Mouse (Mus musculus): ENCODE results near the gene Gm21876. TPM values are rescaled to one million over a fixed set of nuclear protein-coding genes. Genes with fewer than 3 reads are reported as not detected.
"Not testable (repeated sequence)": the region's sequence is repeated elsewhere in the genome, so short reads cannot be mapped to it uniquely, and the experiment has no call there.

Gm21876 gene
- not detected in 2 replicates for polyA plus RNA-seq (2014; fragmentation: Nextera tagmentation; extraction: Ambion mirVana)

GRCm38 (mm10) chrX:21175553-21175952 is at the start of gene Gm21876:
Gm21876 (minus strand) TSS chrX:21175653.
- DNase-seq (ENCODE audit: low spot score, missing footprints) (no peak), ATAC-seq (ENCODE audit: low FRiP score) (no peak)
- WGBS, result 83% methylated on average over 3 of the region's 3 CpGs
- Histone ChIP-seq H3K9ac (ENCODE audit: low read length) (no peak within 1 kb of the TSS), H3K4me3 (ENCODE audit: low read depth, low read length) (no peak within 1 kb of the TSS), H3K4me1 (ENCODE audit: control insufficient read depth, insufficient read depth, low read length) (no peaks in the 10 kb centered on the region), H3K27me3 (ENCODE audit: control insufficient read depth, insufficient read depth, low read length) (no peaks in the 10 kb centered on the region), H3K27ac (ENCODE audit: low read depth, low read length) (no peak within 1 kb of the TSS), H3K9me3 (ENCODE audit: control insufficient read depth, low read length) (no peaks in the 10 kb centered on the region), H3K4me2 (no peak within 1 kb of the TSS), H3K36me3 (ENCODE audit: control insufficient read depth, insufficient read depth, low read length) (no peaks in the 10 kb centered on the region)

GRCm38 (mm10) chrX:21220422-21220821 is 45.0 kb upstream of the Gm21876 start:
- DNase-seq (ENCODE audit: low spot score, missing footprints), result no peak
- H3K4me3 ChIP-seq (ENCODE audit: low read depth, low read length), result no peak overlapping the region
- no peaks in the 10 kb centered on the region for H3K36me3 ChIP-seq (ENCODE audit: control insufficient read depth, insufficient read depth, low read length)
- H3K4me1 ChIP-seq (ENCODE audit: control insufficient read depth, insufficient read depth, low read length), result no peaks in the 10 kb centered on the region
- H3K9me3 ChIP-seq (ENCODE audit: control insufficient read depth, low read length), result no peaks in the 10 kb centered on the region
- H3K9ac ChIP-seq (ENCODE audit: low read length), result no peak overlapping the region
- WGBS, result 69% methylated on average over 3 of the region's 3 CpGs
- no peak overlapping the region for H3K27ac ChIP-seq (ENCODE audit: low read depth, low read length)
- no peaks in the 10 kb centered on the region for H3K27me3 ChIP-seq (ENCODE audit: control insufficient read depth, insufficient read depth, low read length)
- ATAC-seq (ENCODE audit: low FRiP score), result no peak
- H3K4me2 ChIP-seq, result no peak overlapping the region

DNA sequence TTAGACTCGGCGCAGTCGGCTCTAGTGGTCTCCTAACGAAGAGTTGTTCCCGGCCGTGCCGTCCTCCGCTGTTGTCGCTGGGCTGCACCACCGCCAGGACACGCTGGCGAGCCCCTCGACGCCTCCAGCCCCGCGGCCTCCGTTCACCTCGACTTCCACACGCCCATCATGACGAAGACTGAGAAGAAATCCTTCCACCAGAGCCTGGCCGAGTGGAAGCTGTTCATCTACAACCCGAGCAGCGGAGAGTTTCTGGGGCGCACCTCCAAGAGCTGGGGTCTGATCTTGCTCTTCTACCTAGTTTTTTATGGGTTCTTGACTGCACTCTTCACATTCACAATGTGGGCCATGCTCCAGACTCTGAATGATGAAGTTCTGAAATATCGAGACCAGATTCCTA is 28.8 kb downstream of the Gm21876 start:
- DNase-seq (ENCODE audit: low spot score, missing footprints); H3K4me3 ChIP-seq (ENCODE audit: low read depth, low read length); H3K4me1 ChIP-seq (ENCODE audit: control insufficient read depth, insufficient read depth, low read length); H3K36me3 ChIP-seq (ENCODE audit: control insufficient read depth, insufficient read depth, low read length); H3K9me3 ChIP-seq (ENCODE audit: control insufficient read depth, low read length); H3K27ac ChIP-seq (ENCODE audit: low read depth, low read length); H3K4me2 ChIP-seq; H3K9ac ChIP-seq (ENCODE audit: low read length); H3K27me3 ChIP-seq (ENCODE audit: control insufficient read depth, insufficient read depth, low read length); ATAC-seq (ENCODE audit: low FRiP score): not testable (repeated sequence)
- WGBS, result 93% methylated on average over 24 of the region's 25 CpGs

Other genes with a start within 250 kb of the Gm21876 start
- 4.2 and 4.6 TPM in 2 replicates for gene Cfp, start 244.1 kb downstream of the Gm21876 start, polyA plus RNA-seq (2014; fragmentation: Nextera tagmentation; extraction: Ambion mirVana)
- 4.5 and 6.4 TPM in 2 replicates for gene Elk1, start 225.0 kb downstream of the Gm21876 start, polyA plus RNA-seq (2014; fragmentation: Nextera tagmentation; extraction: Ambion mirVana)
- 62.5 and 66.4 TPM in 2 replicates for gene Uxt, start 213.6 kb downstream of the Gm21876 start, polyA plus RNA-seq (2014; fragmentation: Nextera tagmentation; extraction: Ambion mirVana)
- 7.6 and 7.7 TPM in 2 replicates for gene Zfp182, start 113.3 kb downstream of the Gm21876 start, polyA plus RNA-seq (2014; fragmentation: Nextera tagmentation; extraction: Ambion mirVana)
- gene Spaca5, start 107.2 kb downstream of the Gm21876 start, polyA plus RNA-seq (2014; fragmentation: Nextera tagmentation; extraction: Ambion mirVana), result not detected in 2 replicates
- 3.1 and 3.4 TPM in 2 replicates for gene Zfp300, start 86.1 kb downstream of the Gm21876 start, polyA plus RNA-seq (2014; fragmentation: Nextera tagmentation; extraction: Ambion mirVana)
- not detected in 2 replicates for gene Ssxa1, start 59.8 kb downstream of the Gm21876 start, polyA plus RNA-seq (2014; fragmentation: Nextera tagmentation; extraction: Ambion mirVana)